Comparison of ENCODE assay signal across 1 mouse cellular context in the genomic region with DNA sequence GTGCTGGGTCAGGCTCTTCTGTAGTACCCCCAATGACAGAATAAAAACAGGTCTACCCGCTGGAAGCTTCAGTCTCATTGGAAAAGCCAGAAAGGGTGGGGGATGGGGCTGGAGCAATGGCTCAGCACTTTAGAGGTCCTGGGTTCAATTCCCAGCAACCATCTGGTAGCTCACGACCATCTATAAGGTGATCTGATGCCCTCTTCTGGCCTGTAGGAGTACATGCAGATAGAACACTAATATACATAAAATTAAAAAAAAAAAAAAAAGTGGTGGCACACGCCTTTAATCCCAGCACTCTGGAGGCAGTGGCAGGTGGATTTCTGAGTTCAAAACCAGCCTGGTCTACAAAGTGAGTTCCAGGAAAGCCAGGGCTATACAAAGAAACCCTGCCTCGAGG.
TF ChIP-seq lines count a peak whose summit lies in the region.

No protein-coding gene starts in this region.

TF ChIP-seq in ES-E14, 5 proteins besides CTCF, POLR2A, EP300 and RAD21 (continued from another document):
- peak; percentile 70; the same call in 1 of the 2 replicates for TF ChIP-seq MAFK (IDR thresholded peaks at IDR 0.05; ENCODE audit: insufficient read depth, low read depth, low read length)
